Mouse (Mus musculus) G1E (cell line): ENCODE measurements around the gene Thsd7a.

Source experiments
- CTCF ChIP-seq: IDR thresholded peaks from 2 replicates; pipeline ENCODE4 v1.5.1; 2012; ENCODE audit warnings: low read depth, low read length, inconsistent platforms, mixed read lengths
- GATA1 ChIP-seq: IDR thresholded peaks from 2 replicates; pipeline ENCODE4 v1.6.1; 2012; ENCODE audit warnings: borderline replicate concordance, low read length, inconsistent platforms, mixed read lengths
- GATA2 ChIP-seq: IDR thresholded peaks from 2 replicates; pipeline ENCODE4 v1.6.1; 2012; ENCODE audit warnings: low read depth, low read length, inconsistent platforms, borderline replicate concordance
- POLR2AphosphoS5 ChIP-seq: IDR thresholded peaks from 2 replicates; pipeline ENCODE4 v1.6.1; 2012; ENCODE audit warnings: low read depth, low read length, inconsistent platforms; ENCODE audit not compliant: insufficient replicate concordance
- TAL1 ChIP-seq: conservative IDR thresholded peaks from 2 replicates; pipeline ENCODE4 v1.6.1; 2012; ENCODE audit warnings: low read depth, low read length, inconsistent platforms, mixed read lengths

DNA sequence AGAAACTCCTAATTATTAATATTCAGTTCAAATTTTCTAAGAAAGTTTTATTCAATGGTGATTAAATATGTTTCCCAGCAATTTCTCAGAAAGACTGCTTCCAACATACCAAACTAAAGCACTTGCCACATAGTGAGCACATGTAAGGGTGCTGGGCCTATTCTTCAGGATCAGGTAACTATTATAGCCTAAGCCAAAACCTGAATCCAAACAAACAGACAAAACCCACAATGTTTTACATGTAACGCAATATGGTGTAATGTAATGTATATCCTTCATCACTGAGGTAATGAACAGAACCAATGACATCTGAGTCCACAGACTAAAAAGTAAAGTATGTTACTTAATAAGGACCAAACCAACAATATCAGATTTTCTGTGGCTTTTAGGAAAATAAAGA lies 346.2 kb downstream of the Thsd7a start:
- TF ChIP-seq CTCF (no peak), GATA1 (no peak), POLR2AphosphoS5 (no peak), TAL1 (no peak), GATA2 (no peak)
